Mouse (Mus musculus): Measurements from ENCODE around the gene Hsp90ab1.

Gene Hsp90ab1

GRCm38 (mm10) chr17:45556514-45557245 is 16.4 kb downstream of the Hsp90ab1 start:
- peak; percentile 49 for DNase-seq

- DNase-seq, result peak; percentile 48
These were observed 17.0 kb downstream of the Hsp90ab1 start for GRCm38 (mm10) chr17:45556107-45556489.

DNA sequence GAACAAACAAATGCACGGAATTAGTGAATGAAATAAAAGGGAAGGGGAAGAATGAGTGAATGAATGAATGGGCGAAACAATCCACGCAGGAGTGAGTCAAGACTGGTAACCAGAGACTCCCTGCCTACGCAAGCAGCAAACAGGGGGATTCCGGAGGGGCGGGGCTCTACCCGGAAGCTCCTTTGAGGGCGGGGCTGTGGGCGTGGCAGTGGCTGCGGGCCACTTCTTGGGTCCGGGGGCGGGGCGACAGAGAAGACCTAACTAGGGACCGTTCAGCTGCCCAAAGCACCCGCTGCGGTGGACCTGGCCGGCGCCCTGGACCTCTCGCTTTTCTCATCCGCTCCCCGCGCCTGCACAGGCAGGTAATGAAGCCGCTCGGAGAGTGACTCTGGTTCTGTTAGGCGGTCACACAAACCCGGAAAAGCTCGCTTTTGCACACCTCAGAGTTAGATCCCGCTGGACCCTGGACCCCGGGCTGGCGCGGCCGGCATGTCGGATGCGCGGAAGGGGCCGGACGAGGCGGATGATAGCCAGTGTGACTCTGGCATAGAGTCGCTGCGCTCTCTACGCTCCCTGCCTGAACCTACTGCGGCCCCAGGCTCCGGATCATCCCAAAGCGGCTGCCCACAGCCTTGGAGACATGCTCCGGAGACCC is 17.5 kb downstream of the Hsp90ab1 start, which contains the start of gene Nfkbie:
Gene Nfkbie (plus strand): TSS at position 252 of the 655 bp plus-strand sequence.
- peak; percentile 99 for DNase-seq

GRCm38 (mm10) chr17:45554420-45554819 is 18.7 kb downstream of the Hsp90ab1 start:
- DNase-seq, result no peak

- no peak for DNase-seq
These were observed 20.0 kb downstream of the Hsp90ab1 start for GRCm38 (mm10) chr17:45553065-45553464.

- peak; percentile 88 for DNase-seq
These were observed 21.1 kb downstream of the Hsp90ab1 start for GRCm38 (mm10) chr17:45551816-45552451.

- DNase-seq, result no peak
These were observed 21.7 kb downstream of the Hsp90ab1 start for GRCm38 (mm10) chr17:45551249-45551796.

GRCm38 (mm10) chr17:45550253-45550652 is 22.8 kb downstream of the Hsp90ab1 start:
- no peak for DNase-seq

DNA sequence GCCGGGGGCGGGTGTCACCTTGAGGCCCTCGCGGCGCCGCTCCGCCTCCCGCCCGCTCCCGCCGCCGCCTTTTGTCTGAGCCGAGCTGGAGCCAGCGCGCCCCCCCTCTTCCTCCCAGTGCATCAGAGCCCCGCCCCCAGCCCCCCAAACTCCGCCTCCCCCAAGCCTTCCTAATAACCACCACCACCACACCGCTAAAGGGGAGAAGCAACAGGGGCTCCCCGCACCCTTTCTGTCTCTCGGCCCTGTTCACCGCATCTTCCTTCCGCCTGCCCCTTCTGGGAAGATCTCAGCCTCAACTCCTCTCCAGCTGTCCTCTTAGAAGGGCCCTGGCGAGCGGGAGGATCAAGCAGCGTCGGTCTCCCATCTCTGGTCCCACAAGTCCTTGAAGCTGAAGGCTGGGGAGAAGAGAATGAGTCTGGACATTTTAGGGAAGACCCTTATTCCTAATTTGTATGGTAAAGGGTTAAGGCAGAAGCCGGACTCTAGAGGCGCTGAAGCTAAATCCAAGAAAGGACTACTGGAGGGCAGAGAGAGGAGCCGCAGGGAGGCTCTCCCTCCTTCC is 23.4 kb downstream of the Hsp90ab1 start, which contains the start of gene Tmem151b:
Gene Tmem151b (minus strand): TSS at position 61 of the 565 bp plus-strand sequence.
- DNase-seq, result peak; percentile 78

GRCm38 (mm10) chr17:45548541-45549512 is 24.2 kb downstream of the Hsp90ab1 start:
- peak; percentile 74 for DNase-seq

GRCm38 (mm10) chr17:45547461-45548190 is 25.4 kb downstream of the Hsp90ab1 start:
- DNase-seq, result no peak

- no peak for DNase-seq
These were observed 26.1 kb downstream of the Hsp90ab1 start for GRCm38 (mm10) chr17:45546941-45547340.

DNA sequence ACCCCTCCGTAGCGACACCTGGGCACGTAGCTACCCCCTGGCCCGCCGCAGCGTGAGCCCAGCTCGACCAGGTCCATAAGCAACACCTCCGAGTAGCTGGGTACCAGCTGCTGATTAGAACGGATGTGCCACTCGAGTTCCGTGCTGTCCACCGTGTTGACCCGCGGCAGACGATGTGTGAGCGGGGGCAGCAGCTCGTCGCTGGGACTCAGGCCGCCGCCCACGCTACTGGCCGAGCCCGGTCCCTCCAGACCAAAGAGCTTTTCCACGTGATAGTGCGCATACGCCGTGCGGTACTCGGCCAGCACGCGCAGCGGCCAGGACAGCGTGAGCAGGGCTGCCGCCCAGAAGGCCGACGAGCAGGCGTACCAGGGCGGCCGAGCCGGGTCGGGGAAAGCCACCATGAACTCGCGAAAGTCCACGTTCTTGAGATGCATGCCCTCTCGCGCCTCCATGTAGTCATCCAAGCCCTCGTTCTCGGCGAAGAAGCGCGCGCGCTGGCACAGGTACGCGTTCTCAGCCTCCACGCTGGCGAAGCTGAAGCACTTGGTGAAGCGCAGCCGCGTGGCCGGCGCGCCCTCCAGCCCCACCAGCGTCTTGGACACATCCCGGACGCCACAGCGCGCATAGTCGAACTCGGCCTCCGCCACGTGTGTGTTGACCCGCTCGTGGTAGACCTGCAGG is 27.7 kb downstream of the Hsp90ab1 start:
- no peak for DNase-seq

- no peak for DNase-seq
These were observed 28.2 kb downstream of the Hsp90ab1 start for GRCm38 (mm10) chr17:45544873-45545277.

DNA sequence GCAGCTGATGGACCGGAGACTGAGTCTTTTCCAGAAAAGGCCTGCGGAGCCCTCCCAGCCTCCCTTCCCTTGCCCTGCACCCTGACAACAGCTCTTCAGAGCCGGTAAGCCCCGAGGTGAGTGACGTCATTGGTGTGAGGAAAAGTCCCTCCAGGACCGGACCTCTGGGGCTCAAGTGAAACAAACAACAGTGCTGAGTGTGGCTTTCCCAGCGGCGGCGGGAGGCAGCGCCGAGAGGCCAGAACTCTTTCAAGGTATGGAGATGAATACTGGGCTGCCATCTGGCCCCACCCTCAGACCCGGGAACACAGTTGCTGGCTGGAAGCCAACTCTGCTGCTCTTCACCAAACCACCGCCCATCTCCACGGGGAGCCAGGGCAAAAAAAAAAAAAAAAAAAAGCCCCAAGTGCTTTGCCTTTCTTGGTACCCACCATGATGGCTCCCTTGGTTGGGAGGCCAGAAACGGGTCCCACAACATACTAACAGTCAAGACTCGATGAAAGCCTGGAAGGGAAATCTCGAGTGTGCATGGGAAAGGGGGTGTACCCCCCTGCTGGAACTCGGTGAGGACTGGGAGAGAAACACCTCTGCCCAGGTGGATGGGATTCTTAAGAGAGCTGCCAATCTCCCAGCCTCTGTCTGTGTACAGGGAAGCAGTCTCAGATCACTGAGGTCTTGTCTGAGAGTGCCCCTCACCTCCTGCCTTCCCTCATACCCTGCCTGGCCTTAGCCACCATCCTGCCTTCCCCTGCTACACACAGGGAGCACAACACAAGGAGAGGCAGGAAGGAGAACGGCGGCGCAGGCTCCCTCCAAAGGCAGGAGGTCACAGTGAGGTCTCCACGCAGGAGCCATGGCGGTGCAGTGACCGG is 28.8 kb downstream of the Hsp90ab1 start:
- DNase-seq, result no peak

DNA sequence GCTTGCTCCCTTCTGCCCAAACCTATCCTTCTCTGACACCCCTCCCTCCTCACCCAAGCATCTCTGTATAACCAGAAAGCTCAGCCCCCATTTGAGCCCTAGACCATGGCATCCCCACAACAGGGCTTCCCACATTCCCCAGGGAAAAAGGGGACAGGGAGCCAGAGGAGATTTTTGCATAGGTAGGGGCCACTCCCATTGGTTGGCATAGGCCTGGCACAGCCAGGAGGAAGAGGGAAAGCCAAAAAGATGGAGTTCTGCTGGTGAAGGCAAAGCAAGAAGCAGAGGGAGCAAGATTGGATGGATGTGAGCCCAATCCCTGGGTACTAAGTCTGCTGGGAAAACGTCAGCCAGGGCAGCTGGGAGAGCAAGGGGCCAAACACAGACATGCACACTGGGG is 30.0 kb downstream of the Hsp90ab1 start:
- DNase-seq, result no peak

- no peak for DNase-seq
These were observed 30.4 kb downstream of the Hsp90ab1 start for GRCm38 (mm10) chr17:45542705-45543104.

- DNase-seq, result no peak
These were observed 30.9 kb downstream of the Hsp90ab1 start for GRCm38 (mm10) chr17:45542129-45542528.

DNA sequence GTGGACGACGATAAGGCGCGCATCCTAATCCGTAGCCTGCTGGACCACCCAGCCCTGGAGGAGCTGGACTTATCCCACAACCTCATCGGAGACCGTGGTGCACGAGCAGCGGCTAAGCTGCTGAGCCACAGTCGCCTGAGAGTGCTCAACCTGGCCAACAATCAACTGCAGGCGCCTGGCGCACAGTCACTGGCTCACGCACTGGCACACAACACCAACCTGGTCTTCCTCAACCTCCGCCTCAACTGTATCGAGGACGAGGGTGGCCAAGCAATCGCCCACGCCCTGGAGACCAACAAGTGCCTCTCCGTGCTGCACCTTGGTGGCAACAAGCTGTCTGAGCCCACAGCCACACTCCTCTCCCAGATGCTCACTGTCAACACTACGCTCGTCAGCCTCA is 33.4 kb downstream of the Hsp90ab1 start:
- DNase-seq, result no peak
